Mouse (Mus musculus) intestine, embryonic 16.5 days (tissue): ENCODE results near the gene Tspan14. TPM values are rescaled to one million over a fixed set of nuclear protein-coding genes. Genes with fewer than 3 reads are reported as not detected.
A peak's percentile ranks its signal among the peaks of the same experiment; 100 is the strongest.

ENCODE experiments used
- ATAC-seq: fragments of 200-750 bp; cut with Nextera tagmentation; 2 replicates; pipeline ENCODE4 v1.8.0; 2017; ENCODE audit warnings: moderate TSS enrichment, moderate library complexity
- H3K27ac ChIP-seq: fragments of 300-500 bp; sonication (generic); 2 replicates; pipeline ENCODE4 v1.5.1; 2014; ENCODE audit warnings: mild to moderate bottlenecking, low read length
- H3K27me3 ChIP-seq: fragments of 300-500 bp; sonication (generic); replicated peaks from 2 replicates; pipeline ENCODE4 v1.6.1; 2014; ENCODE audit warnings: low read length, control low read depth, mixed read lengths; ENCODE audit not compliant: control insufficient read depth, insufficient read depth
- H3K36me3 ChIP-seq: fragments of 300-500 bp; sonication (generic); 2 replicates; pipeline ENCODE4 v1.6.1; 2014; ENCODE audit warnings: low read length, control low read depth; ENCODE audit not compliant: control insufficient read depth, insufficient read depth
- H3K4me1 ChIP-seq: fragments of 300-500 bp; sonication (generic); 2 replicates; pipeline ENCODE4 v1.6.1; 2014; ENCODE audit warnings: low read length, control low read depth, mixed read lengths; ENCODE audit not compliant: control insufficient read depth, insufficient read depth
- H3K4me2 ChIP-seq: fragments of 300-500 bp; sonication (generic); 2 replicates; pipeline ENCODE4 v1.6.1; 2014; ENCODE audit warnings: low read depth, low read length, control low read depth
- H3K4me3 ChIP-seq: fragments of 300-500 bp; sonication (generic); 2 replicates; pipeline ENCODE4 v1.5.1; 2014; ENCODE audit warnings: mild to moderate bottlenecking, low read length
- H3K9ac ChIP-seq: fragments of 300-500 bp; sonication (generic); 2 replicates; pipeline ENCODE4 v1.6.1; 2014; ENCODE audit warnings: low read depth, low read length
- H3K9me3 ChIP-seq: fragments of 300-500 bp; sonication (generic); 2 replicates; pipeline ENCODE4 v1.6.1; 2016; ENCODE audit warnings: low read length, control low read depth; ENCODE audit not compliant: control insufficient read depth
- WGBS: fragments of 180-500 bp; shearing (Covaris S2); extraction: QIAGEN DNeasy Blood & Tissue Kit; methylation state at CpG from one replicate; pipeline ENCODE4 v1.1.7; 2014; 5-methylcytosine and 5-hydroxymethylcytosine counted together
- polyA plus RNA-seq: library from polyadenylated mRNA; unstranded; fragments of >200 nt; fragmentation: Nextera tagmentation; extraction: Ambion mirVana; gene quantifications from 2 replicates; pipeline ENCODE4 v1.2.1, GENCODE M21; 2015

The Tspan14 gene
- polyA plus RNA-seq, 1 experiment from 2014 or later: 65.6 TPM

GRCm38 (mm10) chr14:40964214-40964610 is 2.4 kb downstream of the Tspan14 start:
- ATAC-seq: no peak

DNA sequence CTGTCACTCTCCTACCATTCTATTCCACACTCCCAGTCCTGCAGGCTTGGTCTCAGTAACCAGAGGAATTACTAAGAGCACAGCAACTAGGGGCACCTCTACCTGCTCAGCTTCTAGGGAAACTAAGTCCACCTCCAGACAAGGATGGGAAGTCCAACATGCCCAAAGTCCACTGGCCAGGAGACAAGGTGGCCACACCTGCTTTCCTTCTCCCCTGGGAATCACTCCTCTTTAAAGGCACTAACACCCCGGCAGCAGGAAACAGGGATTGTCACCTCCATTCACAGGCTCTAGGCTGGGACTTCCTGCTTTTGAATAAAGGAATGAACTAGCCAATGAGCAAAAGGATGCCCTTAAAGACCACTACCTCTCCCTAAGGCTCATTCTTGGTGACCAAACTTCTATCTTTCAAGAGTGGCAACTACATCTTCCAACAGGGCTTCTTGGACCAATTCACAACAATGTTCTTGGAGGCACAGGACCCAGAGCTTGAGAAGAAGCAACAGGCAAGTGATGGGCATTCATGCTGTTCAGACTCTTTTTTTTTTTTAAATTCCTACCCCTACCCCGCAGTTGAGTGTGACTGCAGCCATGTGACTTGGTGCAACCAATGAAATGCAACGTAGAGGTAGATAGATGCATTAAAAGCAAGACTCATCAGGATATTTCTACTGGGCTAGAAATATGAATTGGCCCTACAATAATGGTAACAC is 3.0 kb downstream of the Tspan14 start:
- Histone ChIP-seq H3K27me3 (no peaks in the 10 kb centered on the region), H3K4me1 (peaks cover 53% of the 10 kb centered on the region), H3K4me3 (no peak overlapping the region; the same call in 1 of the 2 replicates), H3K36me3 (no peaks in the 10 kb centered on the region), H3K4me2 (peak overlapping the region; percentile 36; the same call in 1 of the 2 replicates), H3K9me3 (no peaks in the 10 kb centered on the region), H3K9ac (no peak overlapping the region), H3K27ac (no peak overlapping the region)
- ATAC-seq: no peak
- WGBS: 52% methylated on average over 3 of the region's 3 CpGs

More at GRCm38 (mm10) chr14:40964214-40964610, 2.4 kb downstream of the Tspan14 start:
- Histone ChIP-seq H3K9ac (no peak overlapping the region), H3K9me3 (no peaks in the 10 kb centered on the region), H3K4me2 (peak overlapping the region; percentile 91), H3K4me1 (peaks cover 48% of the 10 kb centered on the region), H3K27me3 (no peaks in the 10 kb centered on the region), H3K36me3 (no peaks in the 10 kb centered on the region), H3K4me3 (no peak overlapping the region; the same call in 1 of the 2 replicates), H3K27ac (no peak overlapping the region)
- 90% methylated on average over 3 of the region's 3 CpGs for WGBS

GRCm38 (mm10) chr14:40962365-40963290 is 4.0 kb downstream of the Tspan14 start:
- H3K27me3 ChIP-seq: no peaks in the 10 kb centered on the region
- WGBS: 74% methylated on average over 11 of the region's 11 CpGs
- H3K27ac ChIP-seq: peak overlapping the region; percentile 14; the same call in 1 of the 2 replicates
- no peaks in the 10 kb centered on the region for H3K36me3 ChIP-seq
- ATAC-seq: no peak
- H3K4me1 ChIP-seq: peaks cover 64% of the 10 kb centered on the region
- H3K9me3 ChIP-seq: no peaks in the 10 kb centered on the region
- no peak overlapping the region for H3K4me3 ChIP-seq
- no peak overlapping the region for H3K4me2 ChIP-seq
- H3K9ac ChIP-seq: no peak overlapping the region

GRCm38 (mm10) chr14:40960237-40960636 is 6.4 kb downstream of the Tspan14 start:
- Histone ChIP-seq H3K27me3 (no peaks in the 10 kb centered on the region), H3K36me3 (no peaks in the 10 kb centered on the region), H3K9ac (no peak overlapping the region), H3K9me3 (no peaks in the 10 kb centered on the region), H3K27ac (peak overlapping the region; percentile 48), H3K4me3 (no peak overlapping the region), H3K4me1 (peaks cover 83% of the 10 kb centered on the region), H3K4me2 (no peak overlapping the region)
- 36% methylated on average over 4 of the region's 4 CpGs for WGBS
- ATAC-seq: no peak

DNA sequence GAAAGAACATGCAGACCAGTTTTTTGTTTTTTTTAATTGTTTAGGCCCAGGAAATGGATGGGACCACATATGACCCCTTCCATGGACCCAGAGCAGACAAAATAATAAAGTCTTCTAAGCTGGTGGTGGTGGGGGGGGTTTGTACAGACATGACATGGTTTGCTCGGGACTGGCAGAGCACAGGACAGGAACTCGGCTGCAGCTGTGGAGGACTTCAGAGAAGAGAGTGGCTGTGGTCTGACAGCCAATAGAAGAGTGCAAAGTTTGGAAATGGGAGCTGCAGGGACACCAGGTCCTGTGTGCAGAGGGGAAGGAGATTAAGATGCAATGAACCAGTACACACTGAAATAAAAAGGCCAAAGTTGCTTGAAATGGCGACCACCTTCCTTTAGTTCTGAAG is 7.0 kb downstream of the Tspan14 start:
- Histone ChIP-seq H3K4me3 (no peak overlapping the region), H3K27ac (peak overlapping the region; percentile 55), H3K9ac (no peak overlapping the region), H3K27me3 (no peaks in the 10 kb centered on the region), H3K4me2 (no peak overlapping the region), H3K36me3 (no peaks in the 10 kb centered on the region), H3K4me1 (peaks cover 82% of the 10 kb centered on the region), H3K9me3 (no peaks in the 10 kb centered on the region)
- WGBS: 47% methylated on average over 3 of the region's 3 CpGs
- no peak for ATAC-seq

- H3K9ac ChIP-seq: peak overlapping the region; percentile 25
- 67% methylated on average over 2 of the region's 2 CpGs for WGBS
- H3K9me3 ChIP-seq: no peaks in the 10 kb centered on the region
- H3K4me1 ChIP-seq: peaks cover 81% of the 10 kb centered on the region
- H3K36me3 ChIP-seq: no peaks in the 10 kb centered on the region
- no peak overlapping the region for H3K4me3 ChIP-seq
- no peaks in the 10 kb centered on the region for H3K27me3 ChIP-seq
- H3K4me2 ChIP-seq: no peak overlapping the region
- peak; percentile 2; the same call in 1 of the 2 replicates for ATAC-seq
- peak overlapping the region; percentile 55 for H3K27ac ChIP-seq
Measured at GRCm38 (mm10) chr14:40958986-40959381, 7.6 kb downstream of the Tspan14 start.

- no peak for ATAC-seq
- no peak overlapping the region; the same call in 1 of the 2 replicates for H3K9ac ChIP-seq
- no peaks in the 10 kb centered on the region for H3K27me3 ChIP-seq
- 31% methylated on average over 4 of the region's 4 CpGs for WGBS
- H3K4me1 ChIP-seq: peaks cover 75% of the 10 kb centered on the region
- H3K27ac ChIP-seq: peak overlapping the region; percentile 55
- no peak overlapping the region for H3K4me3 ChIP-seq
- H3K4me2 ChIP-seq: peak overlapping the region; percentile 1; the same call in 1 of the 2 replicates
- no peaks in the 10 kb centered on the region for H3K9me3 ChIP-seq
- H3K36me3 ChIP-seq: no peaks in the 10 kb centered on the region
Measured at GRCm38 (mm10) chr14:40958083-40958985, 8.3 kb downstream of the Tspan14 start.

- H3K36me3 ChIP-seq: no peaks in the 10 kb centered on the region
- H3K27me3 ChIP-seq: no peaks in the 10 kb centered on the region
- H3K4me1 ChIP-seq: peaks cover 67% of the 10 kb centered on the region
- no peak overlapping the region for H3K27ac ChIP-seq
- no peak overlapping the region for H3K4me3 ChIP-seq
- H3K9me3 ChIP-seq: no peaks in the 10 kb centered on the region
- 48% methylated on average over 3 of the region's 3 CpGs for WGBS
- no peak for ATAC-seq
- H3K9ac ChIP-seq: no peak overlapping the region
- H3K4me2 ChIP-seq: no peak overlapping the region; the same call in 1 of the 2 replicates
Measured at GRCm38 (mm10) chr14:40957607-40958006, 9.0 kb downstream of the Tspan14 start.
